Mouse (Mus musculus) testis, postnatal 10 days (tissue): Measurements from ENCODE around the gene N4bp1.

Experiments used
- DNase-seq: peaks from one replicate; pipeline ENCODE4 v3.0.0; 2021; ENCODE audit warnings: low spot score

Gene N4bp1

DNA sequence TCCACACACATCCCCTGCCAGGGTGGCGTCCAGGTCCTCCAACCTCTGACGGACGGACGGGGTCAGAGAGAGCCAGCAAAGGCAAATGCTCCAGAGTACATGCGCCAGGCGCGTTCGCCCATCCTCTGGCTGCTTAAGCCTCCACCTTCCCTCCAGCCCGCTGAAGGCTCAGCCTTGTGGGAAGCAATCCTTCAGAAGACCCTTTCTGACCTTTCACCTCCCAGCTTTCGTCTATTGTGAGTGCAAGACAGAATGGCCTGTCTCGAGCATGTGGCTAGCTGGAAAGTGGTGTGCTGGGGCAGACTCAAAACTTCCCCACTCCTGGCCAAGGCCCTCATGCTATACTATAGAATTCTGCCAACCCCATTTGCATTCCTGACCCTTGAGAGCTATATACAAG is 30.4 kb downstream of the N4bp1 start:
- DNase-seq, result no peak

DNA sequence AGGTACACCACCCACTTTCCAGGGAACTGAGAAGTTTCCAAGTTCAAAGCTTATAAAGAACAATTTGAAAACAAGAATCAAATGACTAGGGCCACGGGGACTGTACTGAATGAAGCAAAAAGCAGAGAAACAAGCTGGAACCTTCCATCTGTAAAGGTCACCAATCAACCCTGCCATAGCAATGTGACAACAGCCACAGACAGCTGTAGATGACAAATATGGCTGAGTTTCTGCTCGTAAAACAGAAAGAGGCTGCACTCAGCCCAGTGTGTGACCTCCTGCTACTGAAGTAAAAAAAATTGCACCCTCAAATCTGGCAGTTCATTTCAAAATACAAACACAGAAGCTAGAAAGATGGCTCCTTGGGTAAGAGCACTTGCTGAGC is 31.1 kb downstream of the N4bp1 start:
- DNase-seq, result no peak

DNA sequence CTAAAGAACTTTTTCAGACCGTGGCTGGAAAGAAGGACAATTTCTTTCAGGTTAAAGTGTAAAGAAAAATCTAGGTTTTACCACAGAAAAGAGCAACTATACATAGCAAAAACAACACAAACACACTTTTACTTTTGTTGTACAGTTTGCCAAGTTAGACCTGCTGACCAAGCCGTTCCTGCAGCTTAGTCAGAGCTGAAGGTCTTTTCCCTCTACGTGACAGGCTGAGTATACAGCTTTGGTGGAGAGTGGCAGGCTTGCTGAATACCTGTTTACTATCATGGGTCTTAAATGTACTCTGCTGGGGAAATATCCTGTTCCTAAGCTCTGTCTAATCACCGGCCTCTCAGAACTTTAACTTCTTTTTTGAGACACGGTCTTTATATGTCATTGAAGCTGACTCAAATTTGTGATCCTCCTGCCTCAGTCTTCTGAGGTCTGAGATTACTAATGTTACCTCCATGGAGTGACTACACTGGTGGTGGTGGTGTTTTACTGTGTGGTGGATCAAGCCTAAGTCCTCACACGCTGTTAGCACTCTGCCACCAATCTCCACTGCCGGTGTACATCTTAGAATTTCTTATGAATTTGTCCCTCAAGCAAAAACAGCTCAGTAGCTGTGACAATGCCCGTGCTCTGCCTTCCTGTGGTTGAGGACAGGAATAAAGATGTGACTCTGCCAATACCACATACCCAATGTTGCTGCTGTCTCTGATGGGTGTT is 31.6 kb downstream of the N4bp1 start:
- DNase-seq, result no peak

DNA sequence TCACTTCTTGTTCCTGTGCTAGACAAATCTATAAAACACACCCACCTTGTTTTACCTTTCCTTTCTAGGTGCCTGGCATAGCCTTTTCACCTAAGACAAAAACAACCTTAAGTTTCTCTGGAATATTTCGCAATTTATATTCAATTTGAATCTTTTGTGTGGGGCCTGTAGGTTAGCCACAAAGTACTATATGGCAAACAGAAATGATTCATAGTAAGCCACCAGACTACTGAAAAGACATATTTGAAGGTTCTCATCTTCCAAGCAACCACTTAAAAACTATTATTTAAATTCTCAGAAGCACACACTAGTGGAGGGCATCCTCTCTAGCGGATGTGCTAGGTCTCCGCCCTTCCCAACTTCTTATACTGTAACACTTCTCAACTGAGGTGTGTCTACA is 32.6 kb downstream of the N4bp1 start:
- no peak for DNase-seq

DNA sequence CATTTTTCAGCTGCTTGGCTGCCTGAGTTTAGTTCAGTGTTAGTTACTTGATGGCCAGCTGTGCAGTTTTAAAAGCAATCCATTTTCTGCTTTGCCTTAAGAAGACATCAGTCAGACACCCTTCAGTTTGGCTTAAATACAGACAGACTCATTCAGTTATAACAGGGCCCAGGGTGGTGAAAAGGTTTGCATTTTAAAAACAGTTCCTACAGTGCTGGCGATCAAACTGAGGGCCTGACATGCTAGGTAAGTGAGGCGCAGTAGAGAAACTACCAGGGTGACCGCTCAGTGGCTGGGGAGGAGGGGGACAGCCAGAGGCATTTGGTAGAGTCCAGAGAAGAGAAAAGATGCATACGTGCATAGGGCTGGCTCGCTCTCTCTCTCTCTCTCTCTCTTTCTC is 36.2 kb downstream of the N4bp1 start:
- no peak for DNase-seq

DNA sequence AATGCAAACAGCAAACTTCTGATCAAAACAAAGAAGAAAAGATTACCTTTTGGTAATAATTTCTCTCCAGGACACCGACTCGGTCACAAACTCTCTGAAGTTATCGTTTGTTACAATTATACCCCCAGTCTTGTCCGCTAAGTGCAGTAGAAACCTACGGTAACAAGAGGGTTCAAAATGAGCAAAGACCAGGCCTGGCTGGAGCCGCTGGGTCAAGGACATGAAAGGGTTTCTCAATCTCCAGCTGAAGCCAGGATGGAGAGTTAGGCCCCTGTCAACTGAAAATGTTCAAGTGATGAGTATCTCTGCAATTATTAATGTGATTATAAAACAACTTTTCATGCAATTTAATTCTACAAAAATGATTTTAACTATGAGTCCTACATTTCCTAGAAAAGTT is 36.7 kb downstream of the N4bp1 start:
- no peak for DNase-seq

DNA sequence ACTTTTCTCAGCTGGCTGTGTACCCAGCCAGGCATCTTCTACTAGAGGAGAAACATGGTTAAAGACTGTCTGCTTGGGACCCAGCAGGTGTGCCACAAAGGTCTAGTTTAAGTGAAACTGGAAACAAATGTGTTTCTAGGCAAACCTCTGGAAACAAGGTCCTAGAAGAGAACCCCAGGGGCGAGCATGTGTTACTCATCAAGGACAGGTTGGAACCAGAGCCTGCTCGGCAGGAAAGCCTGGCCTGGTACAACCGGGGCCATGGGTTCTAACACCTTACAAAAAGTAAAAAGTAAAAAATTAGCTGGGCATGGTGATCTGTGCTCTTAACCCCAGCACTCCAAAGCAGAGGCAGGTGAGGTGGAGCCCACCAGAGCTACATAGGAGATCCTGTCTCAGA is 38.0 kb downstream of the N4bp1 start:
- DNase-seq, result no peak

DNA sequence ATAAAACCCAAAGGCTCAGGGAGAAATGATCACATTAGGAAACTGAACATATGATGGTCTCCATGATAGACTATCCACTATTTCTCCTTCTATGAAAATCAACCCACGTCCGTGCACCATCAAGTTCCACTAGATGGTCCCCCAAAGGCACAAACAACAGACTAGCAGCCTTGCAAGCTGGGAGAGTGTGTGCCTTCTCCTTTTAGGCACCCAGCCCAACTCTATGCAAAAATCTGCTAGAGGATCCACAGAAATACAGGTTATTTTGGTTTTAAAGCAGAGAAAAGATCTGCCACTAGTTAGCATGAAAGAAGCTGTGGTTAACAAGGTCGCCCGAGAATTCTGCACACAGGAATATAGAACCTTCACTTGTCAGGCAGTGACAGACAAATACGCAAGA is 39.2 kb downstream of the N4bp1 start:
- DNase-seq, result no peak

DNA sequence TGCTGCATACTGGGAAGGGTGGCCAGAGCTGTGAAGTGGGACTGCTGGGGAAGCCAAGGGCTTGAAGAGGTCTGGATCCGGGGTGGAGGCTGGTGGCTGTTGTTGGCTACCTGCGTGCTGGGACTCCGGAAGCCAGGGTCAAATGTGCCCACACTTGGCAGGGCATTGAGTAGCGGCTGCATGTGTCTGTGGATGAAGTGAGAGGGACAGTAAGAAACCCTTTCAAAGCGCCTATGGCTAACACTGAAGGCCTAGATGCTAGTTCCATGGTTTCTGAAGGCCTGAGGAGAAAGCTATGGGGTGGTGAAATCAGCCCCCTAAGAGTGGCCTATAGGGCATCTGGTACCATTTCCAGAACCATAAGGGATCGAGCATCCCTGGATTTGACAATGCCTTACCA is 40.2 kb downstream of the N4bp1 start:
- DNase-seq, result no peak

DNA sequence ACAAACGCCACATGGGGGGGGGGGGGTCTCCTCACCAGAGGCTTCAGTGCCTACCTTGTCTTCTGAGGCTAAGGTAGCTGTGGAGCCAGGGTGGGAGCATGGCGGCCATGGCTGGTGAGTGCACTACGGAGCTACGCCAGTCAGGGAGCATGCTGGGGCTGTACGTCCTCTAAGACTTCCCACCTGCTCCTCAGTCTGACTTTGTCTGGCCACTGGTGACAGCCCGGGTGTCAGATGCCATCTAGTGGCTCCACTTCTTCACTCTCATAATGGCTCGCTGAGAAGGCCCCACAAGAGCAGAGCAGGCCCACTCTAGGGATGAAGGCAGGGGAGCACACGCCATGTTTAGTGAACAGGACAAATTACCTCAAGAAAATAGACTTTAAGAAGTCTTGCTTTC is 41.2 kb downstream of the N4bp1 start:
- DNase-seq, result no peak

DNA sequence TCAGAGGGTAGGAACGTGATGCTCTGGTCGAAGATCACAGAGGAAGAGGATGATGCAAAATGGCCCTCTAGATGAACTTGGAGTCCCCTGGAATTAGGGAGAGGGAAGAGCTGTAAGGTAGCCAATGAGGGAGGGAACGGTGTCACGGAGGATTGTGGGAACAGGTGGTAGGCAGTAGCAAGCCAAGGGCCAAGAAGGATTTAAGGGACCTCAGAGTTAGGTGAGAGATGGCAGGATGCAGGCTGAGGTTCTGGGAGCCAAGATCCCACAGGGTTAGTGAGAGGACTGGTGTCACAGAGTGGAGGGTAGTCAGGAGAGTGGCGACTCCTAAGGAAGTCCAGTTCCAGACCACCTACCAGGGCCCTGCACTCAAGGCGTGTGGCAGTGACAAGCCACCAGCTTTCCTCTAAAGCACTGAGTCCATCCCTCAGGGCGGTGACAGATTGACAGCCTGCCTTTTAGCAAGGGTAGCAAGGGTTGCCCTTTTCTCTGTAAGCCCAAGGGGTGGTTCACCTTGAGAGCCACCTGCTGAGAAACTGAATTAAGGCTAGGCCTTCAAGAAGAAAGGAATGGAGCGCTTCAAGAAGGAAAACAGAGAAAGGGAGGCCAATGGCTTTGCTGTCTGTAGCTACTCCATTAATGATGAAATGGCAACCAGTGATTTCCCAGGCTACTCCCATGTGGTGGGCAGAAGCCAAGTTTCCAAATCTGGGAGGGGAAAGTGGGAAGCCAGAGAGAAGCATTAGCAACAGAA is 43.3 kb downstream of the N4bp1 start:
- DNase-seq, result no peak

DNA sequence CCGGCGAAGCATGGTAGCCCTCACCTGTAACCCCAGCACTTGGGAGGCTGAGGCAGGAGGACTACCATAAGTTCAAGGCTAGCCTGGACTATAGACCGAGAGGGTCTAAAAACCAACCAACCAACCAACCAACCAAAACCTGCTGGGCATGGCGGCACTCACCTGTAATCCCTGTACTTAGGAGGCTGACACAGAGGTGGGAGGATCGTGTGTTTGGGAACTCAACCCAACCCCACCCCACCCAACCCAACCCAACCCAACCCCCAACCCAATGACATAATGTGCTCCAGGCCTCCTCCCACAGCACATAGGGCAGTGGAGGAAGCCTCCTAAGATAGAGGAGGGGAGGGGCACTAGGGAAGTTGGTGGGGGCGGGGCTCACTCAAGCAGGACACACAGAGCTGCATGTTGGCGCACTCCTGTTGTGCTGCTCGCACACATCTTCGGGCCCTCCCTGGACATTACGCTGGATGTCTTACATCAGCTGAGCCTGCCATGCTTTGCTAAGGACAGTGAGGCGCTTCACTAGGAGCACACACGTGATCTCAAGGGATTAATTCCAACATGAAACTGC is 44.9 kb downstream of the N4bp1 start:
- no peak for DNase-seq

DNA sequence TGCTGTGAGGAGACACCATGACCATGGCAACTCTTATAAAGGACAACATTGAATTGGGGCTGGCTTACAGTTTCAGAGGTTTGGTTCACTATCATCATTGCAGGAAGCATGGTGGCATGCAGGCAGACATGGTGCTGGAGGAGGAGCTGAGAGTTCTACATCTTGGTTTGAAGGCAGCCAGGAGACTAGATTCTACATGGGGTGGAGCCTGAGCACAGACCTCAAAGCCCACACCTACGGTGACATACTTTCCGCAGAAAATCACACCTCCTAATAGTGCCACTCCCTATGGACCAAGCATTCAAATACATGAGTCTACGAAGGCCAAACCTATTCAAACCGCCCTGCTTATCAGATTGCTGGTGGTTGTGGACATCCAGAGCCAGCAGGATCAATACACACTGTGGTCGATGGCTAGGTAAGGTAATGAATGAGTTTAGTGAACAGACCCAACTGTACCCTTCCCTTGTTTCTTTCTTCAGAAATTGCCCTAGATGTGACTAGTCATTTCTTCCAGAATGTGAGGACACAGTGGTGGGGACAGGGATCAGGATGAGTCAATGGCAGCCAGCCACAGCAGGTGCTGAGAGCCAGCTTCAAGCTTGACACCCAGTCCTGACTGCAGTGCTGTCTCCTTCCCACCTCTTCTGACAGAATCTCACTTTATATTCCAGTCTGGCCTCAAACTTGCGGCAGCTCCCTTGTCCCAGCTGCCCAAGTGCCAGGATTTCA is 46.2 kb downstream of the N4bp1 start:
- DNase-seq, result no peak

DNA sequence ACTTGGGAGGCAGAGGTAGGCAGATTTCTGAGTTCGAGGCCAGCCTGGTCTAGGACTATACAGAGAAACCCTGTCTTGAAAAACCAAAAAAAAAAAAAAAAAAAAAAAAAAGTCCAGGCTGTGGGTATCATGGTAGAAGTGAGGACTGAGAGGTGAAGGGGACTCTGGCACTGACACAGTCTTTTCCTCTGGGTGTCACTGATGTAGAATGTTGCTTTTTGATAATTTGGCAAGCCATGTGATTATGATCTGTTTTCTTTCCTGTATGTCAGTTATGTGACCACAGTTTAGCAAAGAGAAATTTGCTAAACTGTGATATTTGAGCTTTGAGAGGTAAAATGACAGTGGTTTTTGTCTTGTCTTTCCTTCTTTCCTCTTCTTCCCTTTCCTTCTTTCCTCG is 47.8 kb downstream of the N4bp1 start:
- DNase-seq, result no peak

DNA sequence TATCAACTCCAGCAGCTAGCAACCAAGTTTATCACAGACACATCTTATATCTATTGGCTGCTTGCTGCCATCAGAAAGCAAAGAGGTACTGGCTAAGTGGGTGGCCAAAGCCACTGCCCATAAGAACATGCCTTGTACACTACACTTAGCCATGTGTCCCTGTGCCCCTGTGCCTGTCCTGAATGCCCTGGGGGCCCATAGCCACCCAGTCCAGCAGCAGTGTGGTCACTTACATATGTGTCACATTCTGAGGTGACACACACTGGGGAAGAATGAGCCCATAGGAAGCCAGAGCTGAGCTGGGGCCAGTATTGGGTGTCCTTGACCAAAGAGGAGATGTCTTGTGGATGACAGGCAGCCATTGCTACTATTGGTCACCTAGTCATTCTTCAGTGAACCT is 49.2 kb downstream of the N4bp1 start:
- DNase-seq, result no peak

DNA sequence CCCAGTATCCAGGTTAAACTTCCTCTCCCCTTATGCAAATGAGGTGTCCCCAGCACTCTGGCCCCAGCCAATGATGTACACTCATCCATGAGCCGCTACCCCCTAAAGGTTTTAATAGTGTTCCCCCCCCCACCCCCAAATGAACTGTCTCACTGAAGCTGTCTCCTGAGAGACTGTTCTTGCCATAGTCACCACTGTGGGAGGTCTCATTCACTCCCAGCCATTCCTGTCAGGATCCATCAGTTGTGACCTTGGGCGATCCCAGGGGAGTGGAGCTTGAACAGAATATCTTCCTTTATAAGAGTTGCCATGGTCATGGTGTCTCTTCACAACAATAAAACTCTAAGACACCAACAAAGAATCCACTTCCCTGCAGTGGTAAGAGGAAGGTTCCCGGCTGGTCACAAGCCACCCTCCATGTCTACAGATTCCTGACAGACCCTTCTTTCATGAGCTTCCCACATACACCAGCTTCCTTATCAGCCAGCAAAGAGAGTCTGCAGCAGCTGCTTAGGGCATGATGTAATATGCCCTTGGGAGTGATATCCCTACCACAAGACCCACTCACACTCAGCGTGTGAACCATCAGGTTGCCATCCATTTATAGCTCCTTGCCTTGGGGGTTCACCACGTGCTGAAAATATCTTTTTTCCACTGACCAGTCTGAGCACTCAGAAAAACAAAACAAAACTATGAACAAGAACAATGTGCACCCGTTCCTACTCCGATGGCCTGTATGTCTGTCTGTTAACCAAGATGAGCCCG is 50.4 kb downstream of the N4bp1 start:
- DNase-seq, result no peak

DNA sequence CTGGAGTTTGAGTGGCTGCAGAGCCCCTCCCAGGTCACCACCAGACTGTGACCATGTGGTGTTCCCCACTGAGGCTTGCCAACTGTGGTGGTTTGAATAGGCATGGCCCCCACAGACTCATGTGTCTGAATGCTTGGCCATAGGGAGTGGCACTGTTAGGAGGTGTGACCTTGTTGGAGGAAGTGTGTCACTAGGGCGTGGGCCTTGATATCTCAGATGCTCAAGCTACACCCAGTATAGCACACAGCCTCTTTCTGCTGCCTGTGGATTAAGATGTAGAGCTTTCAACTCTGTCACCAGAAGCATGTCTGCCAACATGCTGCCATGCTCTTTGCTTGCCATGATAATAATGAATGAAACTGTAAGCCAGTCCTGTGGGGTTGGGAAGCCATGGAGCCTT is 51.1 kb downstream of the N4bp1 start:
- DNase-seq, result no peak

DNA sequence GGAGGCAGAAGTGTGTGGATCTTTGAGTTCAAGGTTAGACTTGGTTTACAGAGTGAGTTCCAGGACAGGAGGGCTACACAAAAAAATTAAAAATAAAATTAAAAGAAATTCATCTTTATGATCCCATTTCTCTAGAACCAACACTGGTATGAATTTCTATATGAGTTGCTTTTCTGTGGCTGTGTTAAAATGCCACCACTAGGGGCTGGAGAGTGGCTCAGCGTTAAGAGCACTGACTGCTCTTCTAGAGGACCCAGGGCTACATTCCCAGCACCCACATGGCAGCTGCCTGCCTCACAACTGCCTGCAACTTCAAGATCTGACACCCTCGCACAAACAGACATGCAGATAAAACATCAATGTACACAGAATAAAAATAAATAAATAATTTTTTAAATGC is 56.1 kb downstream of the N4bp1 start:
- no peak for DNase-seq

DNA sequence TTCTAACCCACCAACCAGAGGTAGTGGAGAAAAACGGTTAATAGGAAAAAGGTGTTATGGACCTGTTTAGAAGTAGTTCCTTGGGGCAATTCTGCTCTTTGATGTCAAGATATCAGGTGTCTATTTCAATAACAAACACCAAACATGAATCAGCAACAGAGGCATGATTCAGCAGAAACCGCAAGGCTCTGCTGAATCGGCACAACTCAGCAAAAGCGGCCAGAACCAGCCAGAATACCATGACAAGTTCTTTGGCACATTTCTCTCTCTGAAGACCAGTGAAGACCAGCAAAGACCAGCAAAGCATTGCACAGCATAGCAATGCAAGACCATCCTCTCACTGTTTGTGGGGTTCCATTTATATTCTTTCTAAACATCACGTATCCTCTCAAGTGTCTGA is 57.9 kb downstream of the N4bp1 start:
- DNase-seq, result no peak

DNA sequence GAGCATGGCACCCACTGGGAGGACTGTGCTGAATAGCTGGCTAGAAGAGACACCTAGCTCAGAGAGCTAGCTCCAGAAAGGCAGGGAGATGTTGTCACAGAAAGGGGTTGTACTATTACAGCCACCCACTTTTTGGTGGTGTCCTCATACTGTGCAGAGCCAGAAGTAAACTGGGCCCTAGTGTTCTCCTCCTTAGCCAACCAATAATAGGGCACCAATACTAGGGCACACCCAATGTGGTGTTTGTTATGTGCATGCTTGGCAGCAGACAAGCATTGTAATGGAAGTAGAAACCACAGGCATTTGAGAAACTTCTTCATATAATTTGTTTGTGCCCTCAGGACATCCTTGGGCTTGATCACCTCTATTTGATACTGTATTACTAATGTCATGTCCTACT is 58.5 kb downstream of the N4bp1 start:
- DNase-seq, result no peak

DNA sequence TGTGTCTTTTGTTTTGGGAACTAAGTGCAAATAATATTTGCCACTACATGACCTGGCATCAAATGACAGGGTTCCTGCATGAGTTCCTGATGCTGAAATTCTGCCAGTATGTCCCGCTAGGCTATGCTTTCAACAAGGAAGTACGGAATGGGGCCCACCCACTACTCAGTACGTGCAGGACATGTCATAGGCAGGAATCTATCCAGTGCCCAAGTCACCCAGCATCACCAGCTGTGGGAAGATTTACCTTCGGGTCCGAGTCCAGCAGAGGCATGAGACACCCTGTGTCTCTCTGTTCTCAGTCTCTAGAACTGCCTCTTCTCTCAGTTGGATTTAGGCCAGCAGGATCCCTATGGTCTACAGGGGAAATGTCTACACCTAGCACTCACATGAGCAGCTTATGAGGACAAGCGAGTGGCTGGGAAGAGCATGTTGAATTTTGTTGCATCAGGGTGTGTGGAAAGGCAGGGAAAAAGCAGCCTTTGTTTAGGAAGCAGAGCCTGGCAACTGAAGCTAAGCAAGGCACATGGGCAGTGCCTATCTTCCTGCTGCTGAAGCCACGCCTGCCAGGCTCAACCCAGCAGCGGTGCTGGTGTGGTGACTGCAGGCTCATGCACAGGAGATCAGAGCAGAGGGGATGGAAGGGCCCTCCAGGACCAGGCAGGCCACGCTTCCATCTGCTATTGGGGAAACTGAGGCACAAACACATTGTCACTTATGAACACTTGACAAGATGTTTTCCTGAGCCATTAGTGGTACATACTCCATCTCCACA is 59.2 kb downstream of the N4bp1 start:
- no peak for DNase-seq
